ENCODE assay signal across 9 mouse cellular contexts in the genomic region with DNA sequence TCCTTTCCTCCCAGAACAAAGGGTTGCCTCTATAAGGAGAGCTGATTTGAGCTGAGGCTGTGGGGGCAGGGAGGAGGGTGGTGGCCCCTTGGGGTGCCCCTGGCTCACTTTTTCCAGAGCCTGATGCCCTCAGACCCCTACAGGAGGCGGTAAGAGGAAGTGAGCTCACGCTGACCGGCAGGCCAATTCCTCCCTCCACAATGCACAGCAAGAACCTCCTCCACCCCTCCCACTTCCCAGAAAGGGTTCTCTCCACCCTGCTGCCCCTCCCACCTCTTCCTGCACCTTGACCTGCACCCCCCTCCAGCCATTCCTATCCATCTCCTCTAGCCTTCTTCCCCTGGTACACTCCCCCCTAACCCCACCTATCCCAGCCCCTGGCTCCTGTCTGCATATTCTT. TPM values are rescaled to one million over a fixed set of nuclear protein-coding genes. Genes with fewer than 3 reads are reported as not detected.
DNase-seq lines count a peak whose midpoint lies in the region; ATAC-seq lines count a peak whose summit lies in the region.
"Had no signal": no experiment of that assay in that cellular context is flagged by ENCODE, and none has a peak within 500 bp of the region (broad histone marks: within the 10 kb centered on the region; RNA-seq: fewer than 3 reads in every experiment).

No protein-coding gene starts in this region.

- H3K36me3 ChIP-seq in kidney, embryonic 16.5 days (ENCODE audit: insufficient read depth, low read length): no peaks in the 10 kb centered on the region
- H3K36me3 ChIP-seq in heart, embryonic 10.5 days: no peaks in the 10 kb centered on the region
- no peaks in the 10 kb centered on the region for H3K36me3 ChIP-seq in liver, embryonic 11.5 days (ENCODE audit: control insufficient read depth, insufficient read depth, low read length)
- H3K36me3 ChIP-seq in stomach, embryonic 15.5 days: no peaks in the 10 kb centered on the region

- ATAC-seq in kidney, embryonic 16.5 days (ENCODE audit: low FRiP score, low TSS enrichment): no peak
- ATAC-seq in liver, embryonic 11.5 days (replicated peaks; ENCODE audit: low FRiP score): no peak
- ATAC-seq in stomach, embryonic 15.5 days (ENCODE audit: insufficient read depth, low FRiP score, low read depth): no peak
- ATAC-seq in megakaryocyte-erythroid progenitor cell, adult 5-6 weeks (replicated peaks; ENCODE audit: low FRiP score, low TSS enrichment, poor library complexity, severe bottlenecking): no peak

- no peaks in the 10 kb centered on the region for H3K27me3 ChIP-seq in kidney, embryonic 16.5 days (ENCODE audit: insufficient read depth, low read length)
- H3K27me3 ChIP-seq in heart, embryonic 10.5 days (ENCODE audit: insufficient read depth, poor library complexity, severe bottlenecking): 0 out of 2 replicates have a peak, but pooled peaks cover 1% of the 10 kb centered on the region
- no peaks in the 10 kb centered on the region for H3K27me3 ChIP-seq in liver, embryonic 11.5 days (replicated peaks; ENCODE audit: control insufficient read depth, insufficient read depth, low read length)
- no peaks in the 10 kb centered on the region for H3K27me3 ChIP-seq in stomach, embryonic 15.5 days (replicated peaks)

- H3K9ac ChIP-seq in kidney, embryonic 16.5 days (replicated peaks; ENCODE audit: low read length): no peak overlapping the region
- H3K9ac ChIP-seq in liver, embryonic 11.5 days (ENCODE audit: low read depth, low read length): no peak overlapping the region
- no peak overlapping the region for H3K9ac ChIP-seq in stomach, embryonic 15.5 days

- H3K27ac ChIP-seq in kidney, embryonic 16.5 days (ENCODE audit: low read length): peak overlapping the region; percentile 70
- peak overlapping the region; percentile 82 for H3K27ac ChIP-seq in heart, embryonic 10.5 days
- peak overlapping the region; percentile 8; the same call in 1 of the 2 replicates for H3K27ac ChIP-seq in liver, embryonic 11.5 days (ENCODE audit: low read depth, low read length)
- 0 out of 2 replicates have a peak overlapping the region, but pooled peaks have one; percentile 23 for H3K27ac ChIP-seq in stomach, embryonic 15.5 days

- WGBS in kidney, embryonic 16.5 days: 23% methylated on average over 3 of the region's 3 CpGs
- 10% methylated on average over 3 of the region's 3 CpGs for WGBS in heart, embryonic 10.5 days
- 22% methylated on average over 3 of the region's 3 CpGs for WGBS in liver, embryonic 11.5 days
- WGBS in stomach, embryonic 15.5 days: 14% methylated on average over 3 of the region's 3 CpGs

- H3K4me1 ChIP-seq in kidney, embryonic 16.5 days (ENCODE audit: insufficient read depth, low read length): peaks cover 25% of the 10 kb centered on the region
- H3K4me1 ChIP-seq in heart, embryonic 10.5 days: peaks cover 59% of the 10 kb centered on the region
- H3K4me1 ChIP-seq in liver, embryonic 11.5 days (replicated peaks; ENCODE audit: control insufficient read depth, insufficient read depth, low read length): peaks cover 34% of the 10 kb centered on the region
- peaks cover 28% of the 10 kb centered on the region for H3K4me1 ChIP-seq in stomach, embryonic 15.5 days

- no peak for DNase-seq in kidney, adult 8-10 months
- no peak for DNase-seq in heart, embryonic 10.5 days (ENCODE audit: low spot score)
- DNase-seq in liver, embryonic 11.5 days (ENCODE audit: low spot score): no peak
- no peak for DNase-seq in frontal cortex, postnatal 25 days (ENCODE audit: low spot score in 2 of 2)
- DNase-seq in embryo, embryonic 10.5 days (ENCODE audit: low spot score): no peak

- no peak overlapping the region for H3K4me2 ChIP-seq in kidney, embryonic 16.5 days (replicated peaks; ENCODE audit: low read depth, low read length)
- peak overlapping the region; percentile 29; the same call in 1 of the 2 replicates for H3K4me2 ChIP-seq in liver, embryonic 11.5 days
- H3K4me2 ChIP-seq in stomach, embryonic 15.5 days: no peak overlapping the region

- H3K4me3 ChIP-seq in kidney, embryonic 16.5 days (ENCODE audit: low read length): no peak overlapping the region
- H3K4me3 ChIP-seq in heart, embryonic 10.5 days: 0 out of 2 replicates have a peak overlapping the region, but pooled peaks have one; percentile 15
- no peak overlapping the region for H3K4me3 ChIP-seq in liver, embryonic 11.5 days (ENCODE audit: low read depth, low read length)
- H3K4me3 ChIP-seq in stomach, embryonic 15.5 days (replicated peaks): no peak overlapping the region
- H3K4me3 ChIP-seq: erythroblast, embryonic 14.5 days had no signal

- no peaks in the 10 kb centered on the region for H3K9me3 ChIP-seq in kidney, embryonic 16.5 days (ENCODE audit: low read length)
- H3K9me3 ChIP-seq in heart, embryonic 10.5 days: no peaks in the 10 kb centered on the region
- H3K9me3 ChIP-seq in liver, embryonic 11.5 days (ENCODE audit: control insufficient read depth, low read length): no peaks in the 10 kb centered on the region
- no peaks in the 10 kb centered on the region for H3K9me3 ChIP-seq in stomach, embryonic 15.5 days

RNA-seq across cellular contexts. Expression of a gene that starts 3.2 kb away (rescaled TPM):
- 6.0 and 6.2 TPM in 2 replicates for polyA plus RNA-seq in kidney, embryonic 16.5 days (2015; fragmentation: Nextera tagmentation; extraction: Ambion mirVana)
- 6.8 and 7.8 TPM in 2 replicates for polyA plus RNA-seq in heart, embryonic 10.5 days (2016; fragmentation: Nextera tagmentation; extraction: Ambion mirVana)
- 9.3 and 10.9 TPM in 2 replicates for polyA plus RNA-seq in liver, embryonic 11.5 days (2014; fragmentation: Nextera tagmentation; extraction: Ambion mirVana)
- 6.1 and 6.2 TPM in 2 replicates for polyA plus RNA-seq in stomach, embryonic 15.5 days (2015; fragmentation: Nextera tagmentation; extraction: Ambion mirVana)
- 18.4 and 22.3 TPM in 2 replicates for total RNA-seq in megakaryocyte-erythroid progenitor cell, adult 5-6 weeks (2014; fragmentation: Nextera tagmentation)
- 3.9 and 14.5 TPM in 2 replicates for total RNA-seq in megakaryocyte-erythroid progenitor cell, adult 5-6 weeks (2017)

RNA-seq across cellular contexts. Expression of a gene that starts 49.8 kb away (rescaled TPM):
- 3.4 and 3.5 TPM in 2 replicates for polyA plus RNA-seq in kidney, embryonic 16.5 days (2015; fragmentation: Nextera tagmentation; extraction: Ambion mirVana)
- polyA plus RNA-seq in heart, embryonic 10.5 days (2016; fragmentation: Nextera tagmentation; extraction: Ambion mirVana): 3.2 and 3.4 TPM in 2 replicates
- 2.2 and 2.4 TPM in 2 replicates for polyA plus RNA-seq in liver, embryonic 11.5 days (2014; fragmentation: Nextera tagmentation; extraction: Ambion mirVana)
- polyA plus RNA-seq in stomach, embryonic 15.5 days (2015; fragmentation: Nextera tagmentation; extraction: Ambion mirVana): 3.4 and 3.8 TPM in 2 replicates
- 6.0 and 15.8 TPM in 2 replicates for total RNA-seq in megakaryocyte-erythroid progenitor cell, adult 5-6 weeks (2014; fragmentation: Nextera tagmentation)
- 9.0 and 11.8 TPM in 2 replicates for total RNA-seq in megakaryocyte-erythroid progenitor cell, adult 5-6 weeks (2017)

Comparison
In these comparisons a context has a peak if more than half of its experiments do, and no peak if none do; other contexts are left out.
1. H3K27ac ChIP-seq: peak in every context shown above with its lines; median percentile 82 in heart, embryonic 10.5 days; 70 in kidney, embryonic 16.5 days; 23 in stomach, embryonic 15.5 days; 8 in liver, embryonic 11.5 days.